Comparison of ENCODE assay signal across 8 mouse cellular contexts in the genomic region with DNA sequence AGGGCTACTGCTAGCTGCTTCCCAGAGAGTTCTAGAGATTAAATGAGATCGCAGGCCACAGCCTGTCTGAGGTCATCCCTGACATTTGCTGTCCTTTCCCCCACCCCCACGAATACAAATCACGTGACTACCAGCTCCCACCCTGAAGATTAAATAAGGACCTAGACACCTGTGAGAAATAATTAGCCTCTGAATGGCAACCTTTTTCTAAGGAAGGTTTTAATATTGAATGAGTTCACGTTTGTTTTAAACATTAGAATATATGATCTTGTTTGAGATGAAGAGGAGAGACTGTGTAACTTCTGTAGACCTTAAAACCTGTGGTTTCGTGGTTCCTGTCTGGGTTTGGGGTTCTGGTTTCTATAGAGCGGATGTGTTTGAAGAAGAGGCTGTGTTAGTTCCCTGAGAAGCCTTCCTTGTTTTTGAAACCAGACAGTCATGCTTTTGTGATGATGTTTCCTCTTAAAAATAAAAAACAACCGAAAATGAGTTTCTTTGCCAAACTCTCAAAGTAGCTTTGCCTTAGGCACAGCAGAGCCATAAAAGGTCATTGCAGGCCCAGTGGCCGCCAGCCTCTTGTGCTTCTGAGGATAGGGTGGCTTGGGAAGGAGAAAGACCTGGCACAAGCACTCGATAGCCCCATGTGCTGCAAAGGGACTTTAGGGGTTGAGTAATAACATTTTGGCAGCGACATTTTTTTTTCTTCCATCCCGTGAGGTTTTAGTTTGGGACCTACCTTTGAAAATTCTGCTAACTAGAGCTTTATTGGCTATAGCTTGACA.
DNase-seq lines count a peak whose midpoint lies in the region; ATAC-seq lines count a peak whose summit lies in the region.
"Had no signal": no experiment of that assay in that cellular context is flagged by ENCODE, and none has a peak within 500 bp of the region (broad histone marks: within the 10 kb centered on the region; RNA-seq: fewer than 3 reads in every experiment).

No protein-coding gene starts in this region.

- peak; percentile 32 for DNase-seq in layer of hippocampus, adult 9-10 months (ENCODE audit: low spot score)
- no peak for DNase-seq in layer of hippocampus, postnatal 14 days (ENCODE audit: low spot score in 2 of 2)
- peak; percentile 75 for DNase-seq in NIH3T3 (ENCODE audit: low read depth)
- no peak for DNase-seq in cerebellum, adult 18-20 months
- no peak for DNase-seq in ovary, adult 18-20 months (ENCODE audit: low spot score)

- no peak overlapping the region for H3K4me3 ChIP-seq in forebrain, embryonic 15.5 days
- H3K4me3 ChIP-seq: kidney, embryonic 15.5 days had no signal

- H3K9me3 ChIP-seq in forebrain, embryonic 15.5 days, result no peaks in the 10 kb centered on the region
- H3K9me3 ChIP-seq: kidney, embryonic 15.5 days had no signal

- H3K27ac ChIP-seq in forebrain, embryonic 15.5 days (replicated peaks), result peak overlapping the region; percentile 93
- H3K27ac ChIP-seq: kidney, embryonic 15.5 days had no signal

- ATAC-seq in forebrain, embryonic 15.5 days (replicated peaks), result no peak
- 0 out of 2 replicates have a peak, but pooled peaks have one; percentile 29 for ATAC-seq in neutrophil, adult 5-6 weeks (ENCODE audit: extremely low read depth, insufficient number of reproducible peaks, low FRiP score, poor library complexity, severe bottlenecking)

- H3K4me2 ChIP-seq in forebrain, embryonic 15.5 days (replicated peaks), result no peak overlapping the region
- H3K4me2 ChIP-seq: kidney, embryonic 15.5 days had no signal

- whole genome bisulfite sequencing in forebrain, embryonic 15.5 days, result 72% methylated on average over 11 of the region's 11 CpGs

- H3K36me3 ChIP-seq in forebrain, embryonic 15.5 days, result no peaks in the 10 kb centered on the region
- H3K36me3 ChIP-seq: kidney, embryonic 15.5 days had no signal

- no peak overlapping the region for H3K9ac ChIP-seq in forebrain, embryonic 15.5 days (replicated peaks)
- H3K9ac ChIP-seq: kidney, embryonic 15.5 days had no signal

- no peaks in the 10 kb centered on the region for H3K27me3 ChIP-seq in forebrain, embryonic 15.5 days
- H3K27me3 ChIP-seq: kidney, embryonic 15.5 days had no signal

- peaks cover 80% of the 10 kb centered on the region for H3K4me1 ChIP-seq in forebrain, embryonic 15.5 days

Comparison
In these comparisons a context has a peak if more than half of its experiments do, and no peak if none do; other contexts are left out.
1. DNase-seq: peak in layer of hippocampus, adult 9-10 months (single experiment) and NIH3T3 (single experiment); none in layer of hippocampus, postnatal 14 days (0 of 2), cerebellum, adult 18-20 months (0 of 2) and ovary, adult 18-20 months (single experiment).